Mouse (Mus musculus): ENCODE results near the gene Pla2g7. TPM values are rescaled to one million over a fixed set of nuclear protein-coding genes. Genes with fewer than 3 reads are reported as not detected.
A peak's percentile ranks its signal among the peaks of the same experiment; 100 is the strongest.

Pla2g7 gene
- polyA plus RNA-seq, 2 experiments from 2014 or later: 0.30 to 1.5 TPM

DNA sequence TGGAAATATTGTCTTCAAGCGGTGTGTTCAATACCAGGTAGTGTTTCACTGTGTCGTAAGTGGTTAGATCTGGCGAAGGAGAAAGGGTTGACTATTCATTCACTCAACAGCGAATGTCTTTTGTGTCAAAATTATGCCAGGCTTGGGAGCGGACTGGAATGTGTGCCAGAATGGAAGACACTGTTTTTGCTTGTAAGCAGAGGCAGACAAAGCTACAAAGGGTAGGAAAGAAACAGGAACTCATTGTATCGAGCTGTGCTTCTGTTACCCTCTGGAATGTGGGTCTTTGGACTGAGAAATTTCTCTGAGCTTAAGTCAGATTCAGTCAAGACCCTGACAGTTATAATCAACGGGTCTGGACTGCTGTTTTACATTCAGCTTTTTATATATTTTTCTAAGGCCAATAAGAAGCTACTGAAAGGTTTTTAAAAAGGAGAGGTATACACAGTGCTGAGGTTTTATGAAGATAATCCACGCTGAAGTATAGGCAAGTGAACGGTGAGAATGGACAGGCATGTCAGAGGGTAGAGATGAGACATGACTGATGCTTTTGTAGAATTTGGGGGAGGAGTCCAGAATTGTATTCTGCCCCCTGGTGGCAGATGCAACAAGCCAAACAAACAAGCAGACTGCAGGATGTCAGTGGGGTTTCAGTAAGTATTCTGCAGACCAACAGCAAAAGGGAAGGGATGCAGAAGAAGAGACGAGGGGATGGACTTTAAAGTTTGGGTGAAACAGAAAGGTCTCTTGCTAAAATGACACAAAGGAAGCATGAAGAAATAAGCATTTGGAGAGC is 81.9 kb downstream of the Pla2g7 start:
- peak; percentile 45 for ATAC-seq

DNA sequence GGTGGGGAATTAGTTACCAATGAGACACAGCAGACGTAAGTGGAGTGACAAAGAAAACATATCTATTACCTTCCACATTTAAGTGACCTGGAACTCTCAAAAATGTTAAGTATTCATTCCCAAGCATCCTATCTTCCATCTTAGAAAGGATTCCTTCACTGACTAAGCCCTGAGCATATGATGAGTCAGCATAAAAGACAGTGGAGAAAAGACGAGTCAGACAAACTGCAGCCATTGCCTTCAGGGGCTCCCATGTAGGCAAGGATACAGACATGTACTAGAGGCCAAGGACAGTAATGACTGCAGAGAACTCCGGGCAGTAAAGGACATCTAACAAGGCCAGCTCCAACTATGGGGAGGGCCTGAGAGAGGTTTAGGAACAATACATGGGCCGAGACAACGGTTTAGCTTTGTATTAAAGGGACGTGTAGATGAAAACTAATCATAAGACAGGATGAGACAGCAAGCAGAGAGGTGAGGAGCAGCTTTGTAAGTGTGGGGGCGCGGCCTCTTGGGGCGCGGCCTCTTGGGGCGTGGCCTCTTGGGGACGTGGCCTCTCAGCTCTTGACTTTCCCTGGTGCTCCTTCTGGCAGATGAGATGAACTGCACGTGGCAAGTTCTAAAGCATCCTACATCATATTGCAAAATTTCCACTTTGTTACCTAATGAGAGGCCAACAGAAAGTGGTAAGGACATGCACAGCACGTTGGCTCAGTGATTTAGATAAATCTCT is 83.6 kb downstream of the Pla2g7 start:
- ATAC-seq: no peak

Other genes with a start within 250 kb of the Pla2g7 start
- not detected for gene Adgrf5, start 207.6 kb upstream of the Pla2g7 start, polyA plus RNA-seq (2017; shearing (Covaris generic))
- not detected for gene Mep1a, start 65.3 kb upstream of the Pla2g7 start, polyA plus RNA-seq (2017; shearing (Covaris generic))
- not detected for gene Ankrd66, start 24.5 kb upstream of the Pla2g7 start, polyA plus RNA-seq (2017; shearing (Covaris generic))
- not detected for gene Tdrd6, start 62.2 kb downstream of the Pla2g7 start, polyA plus RNA-seq (2017; shearing (Covaris generic))
- 1 to 10 TPM; 4.3 to 4.5 TPM for gene Slc25a27, start 99.1 kb downstream of the Pla2g7 start, polyA plus RNA-seq (2017; shearing (Covaris generic))
- gene Cyp39a1, start 99.3 kb downstream of the Pla2g7 start, polyA plus RNA-seq (2017; shearing (Covaris generic)): 1 to 10 TPM in 1 of 2 experiments, under 1 TPM in 1; 0.74 to 2.3 TPM
- gene Rcan2, start 233.3 kb downstream of the Pla2g7 start, polyA plus RNA-seq (2017; shearing (Covaris generic)): not detected

Measured in CD4-positive, CD25-positive, alpha-beta regulatory T cell, adult 4 months (primary cell).